In the genomic region with DNA sequence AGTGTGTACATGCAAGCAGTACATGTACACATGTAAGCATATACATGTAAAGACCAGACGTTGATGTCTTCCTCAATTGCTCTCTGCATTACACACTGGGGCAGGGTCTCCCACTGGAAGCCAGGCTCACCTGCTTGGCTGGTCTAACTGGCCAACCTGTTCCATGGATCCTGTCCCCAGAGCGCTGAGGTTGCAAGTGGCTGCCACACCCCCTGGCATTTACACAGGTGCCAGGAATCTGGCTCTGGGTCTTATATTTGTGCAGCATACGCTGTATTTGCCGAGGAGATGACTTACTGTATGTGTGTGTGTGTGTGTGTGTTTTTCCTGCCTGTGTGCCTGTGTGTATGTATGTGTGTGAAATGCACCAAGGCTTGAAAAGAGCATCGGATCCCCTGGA, we compare ENCODE assay signal across 23 mouse cellular contexts. TPM values are rescaled to one million over a fixed set of nuclear protein-coding genes. Genes with fewer than 3 reads are reported as not detected.
A peak's percentile ranks its signal among the peaks of the same experiment; 100 is the strongest.
DNase-seq lines count a peak whose midpoint lies in the region; ATAC-seq and TF ChIP-seq lines count a peak whose summit lies in the region.
"Had no signal": no experiment of that assay in that cellular context is flagged by ENCODE, and none has a peak within 500 bp of the region (broad histone marks: within the 10 kb centered on the region; RNA-seq: fewer than 3 reads in every experiment).

No protein-coding gene starts in this region.

- no peak overlapping the region for H3K4me3 ChIP-seq in stomach, embryonic 14.5 days (ENCODE audit: low read depth, low read length)
- no peak overlapping the region for H3K4me3 ChIP-seq in stomach, postnatal 0 days (ENCODE audit: low read depth, low read length)
- H3K4me3 ChIP-seq: embryonic facial prominence, embryonic 10.5 days; embryonic facial prominence, embryonic 12.5 days; forebrain, embryonic 13.5 days; forebrain, embryonic 15.5 days had no signal

- H3K27ac ChIP-seq in stomach, embryonic 14.5 days (ENCODE audit: low read length), result no peak overlapping the region
- H3K27ac ChIP-seq in stomach, postnatal 0 days (replicated peaks), result no peak overlapping the region
- H3K27ac ChIP-seq: embryonic facial prominence, embryonic 10.5 days; embryonic facial prominence, embryonic 12.5 days; forebrain, embryonic 13.5 days; forebrain, embryonic 15.5 days had no signal

- TF ChIP-seq CTCF in stomach, postnatal 0 days (IDR thresholded peaks at IDR 0.05; ENCODE audit: low read depth), result no peak

- 80% methylated on average over 5 of the region's 5 CpGs for WGBS in stomach, embryonic 14.5 days
- WGBS in stomach, postnatal 0 days, result 57% methylated on average over 5 of the region's 5 CpGs

- H3K4me1 ChIP-seq in stomach, embryonic 14.5 days (ENCODE audit: control insufficient read depth, insufficient read depth, low read length), result no peaks in the 10 kb centered on the region
- no peaks in the 10 kb centered on the region; the same call in 1 of the 2 replicates for H3K4me1 ChIP-seq in stomach, postnatal 0 days (replicated peaks; ENCODE audit: control insufficient read depth, insufficient read depth)
- H3K4me1 ChIP-seq: embryonic facial prominence, embryonic 10.5 days; embryonic facial prominence, embryonic 12.5 days had no signal

- no peaks in the 10 kb centered on the region for H3K9me3 ChIP-seq in stomach, embryonic 14.5 days (ENCODE audit: control insufficient read depth, low read depth, low read length)
- no peaks in the 10 kb centered on the region for H3K9me3 ChIP-seq in stomach, postnatal 0 days (ENCODE audit: control insufficient read depth, low read length)
- H3K9me3 ChIP-seq: embryonic facial prominence, embryonic 10.5 days; embryonic facial prominence, embryonic 12.5 days; forebrain, embryonic 13.5 days; forebrain, embryonic 15.5 days; G1E had no signal

- intact Hi-C loops in left cerebral cortex, postnatal 4 days (cut with DNase I), result no loop called here

- H3K9ac ChIP-seq in stomach, embryonic 14.5 days (replicated peaks; ENCODE audit: low read depth, low read length), result no peak overlapping the region
- no peak overlapping the region for H3K9ac ChIP-seq in stomach, postnatal 0 days (ENCODE audit: low read length)
- H3K9ac ChIP-seq: embryonic facial prominence, embryonic 12.5 days; forebrain, embryonic 13.5 days; forebrain, embryonic 15.5 days had no signal

- ATAC-seq in stomach, embryonic 14.5 days (ENCODE audit: insufficient number of reproducible peaks, insufficient read depth, low FRiP score, low read depth), result 0 out of 2 replicates have a peak, but pooled peaks have one; percentile 39
- peak; percentile 43; the same call in 1 of the 2 replicates for ATAC-seq in stomach, postnatal 0 days (ENCODE audit: low FRiP score, low TSS enrichment)
- ATAC-seq: activated CD4-positive, CD25-positive, alpha-beta regulatory T cell, adult 4 months; forebrain, embryonic 13.5 days; forebrain, embryonic 15.5 days; Patski had no signal

- H3K36me3 ChIP-seq in stomach, embryonic 14.5 days (ENCODE audit: control insufficient read depth, insufficient read depth, low read length), result no peaks in the 10 kb centered on the region
- H3K36me3 ChIP-seq in stomach, postnatal 0 days (ENCODE audit: control insufficient read depth, insufficient read depth, low read length), result no peaks in the 10 kb centered on the region
- H3K36me3 ChIP-seq: embryonic facial prominence, embryonic 10.5 days; embryonic facial prominence, embryonic 12.5 days; forebrain, embryonic 15.5 days; G1E had no signal

- TF ChIP-seq EP300 in stomach, postnatal 0 days (optimal IDR thresholded peaks at IDR 0.05), result no peak

- no peak overlapping the region for H3K4me2 ChIP-seq in stomach, embryonic 14.5 days (replicated peaks; ENCODE audit: low read depth, low read length)
- H3K4me2 ChIP-seq in stomach, postnatal 0 days (replicated peaks; ENCODE audit: low read depth), result no peak overlapping the region
- H3K4me2 ChIP-seq: embryonic facial prominence, embryonic 12.5 days; forebrain, embryonic 13.5 days; forebrain, embryonic 15.5 days had no signal

- peak; percentile 40 to 50 for DNase-seq in lung, adult 18-20 months
- no peak for DNase-seq in lung, postnatal 10 days
- DNase-seq in urinary bladder, postnatal 14 days (ENCODE audit: low spot score), result peak; percentile 25
- DNase-seq in urinary bladder, postnatal 4 days (ENCODE audit: low spot score in 2 of 2), result no peak
- peak; percentile 60 for DNase-seq in stomach, postnatal 0 days (ENCODE audit: low spot score)
- no peak for DNase-seq in layer of hippocampus, adult 9-10 months (ENCODE audit: low spot score)
- DNase-seq in left cerebral cortex, postnatal 4 days, result no peak
- DNase-seq: adrenal gland, adult 8-10 months; adrenal gland, postnatal 14 days; adrenal gland, postnatal 36 days; cerebellum, adult 11-12 months; cerebellum, adult 2 months; cerebellum, adult 9-10 months; cerebellum, postnatal 10 days; cerebellum, postnatal 25 days had no signal

- no peaks in the 10 kb centered on the region for H3K27me3 ChIP-seq in stomach, embryonic 14.5 days (ENCODE audit: control insufficient read depth, insufficient read depth, low read length)
- H3K27me3 ChIP-seq in stomach, postnatal 0 days (ENCODE audit: control insufficient read depth, insufficient read depth, low read length), result no peaks in the 10 kb centered on the region
- H3K27me3 ChIP-seq: embryonic facial prominence, embryonic 12.5 days; forebrain, embryonic 13.5 days; forebrain, embryonic 15.5 days; Patski had no signal

RNA-seq across cellular contexts. Expression of gene Gm10282, which starts 1.9 kb away (rescaled TPM):
- polyA plus RNA-seq in stomach, embryonic 14.5 days (2014; fragmentation: Nextera tagmentation; extraction: Ambion mirVana), result 27.2 and 32.7 TPM in 2 replicates
- 9.6 and 9.9 TPM in 2 replicates for polyA plus RNA-seq in stomach, postnatal 0 days (2015; fragmentation: Nextera tagmentation; extraction: Ambion mirVana)
- 10 to 100 TPM; 18.5 to 19.4 TPM for total RNA-seq in left cerebral cortex, postnatal 4 days (2021)

RNA-seq across cellular contexts. Expression of gene Klf2, which starts 11.9 kb away (rescaled TPM):
- polyA plus RNA-seq in stomach, embryonic 14.5 days (2014; fragmentation: Nextera tagmentation; extraction: Ambion mirVana), result 6.4 and 6.6 TPM in 2 replicates
- polyA plus RNA-seq in stomach, postnatal 0 days (2015; fragmentation: Nextera tagmentation; extraction: Ambion mirVana), result 9.5 and 11.1 TPM in 2 replicates
- total RNA-seq in left cerebral cortex, postnatal 4 days (2021), result 10 to 100 TPM; 13.1 to 15.1 TPM

Comparison
In these comparisons a context has a peak if more than half of its experiments do, and no peak if none do; other contexts are left out.
1. DNase-seq: peak in lung, adult 18-20 months (2 of 2), urinary bladder, postnatal 14 days (single experiment) and stomach, postnatal 0 days (single experiment); none in lung, postnatal 10 days (single experiment), urinary bladder, postnatal 4 days (0 of 2), layer of hippocampus, adult 9-10 months (single experiment) and left cerebral cortex, postnatal 4 days (single experiment).